Mouse (Mus musculus): ENCODE measurements around the gene Cul9. TPM values are rescaled to one million over a fixed set of nuclear protein-coding genes. Genes with fewer than 3 reads are reported as not detected.
"Not testable (repeated sequence)": the region's sequence is repeated elsewhere in the genome, so short reads cannot be mapped to it uniquely, and the experiment has no call there.

The Cul9 gene
- polyA plus RNA-seq, 1 experiment from 2014 or later, result 6.5 TPM

- H3K27me3 ChIP-seq (ENCODE audit: insufficient read depth, low read length), result no peaks in the 10 kb centered on the region
- DNase-seq (ENCODE audit: low spot score) (peak; percentile 57), ATAC-seq (replicated peaks; ENCODE audit: low FRiP score, low read depth) (peak; percentile 85)
- H3K9me3 ChIP-seq (replicated peaks; ENCODE audit: low read length), result no peaks in the 10 kb centered on the region
- no peak overlapping the region for H3K4me3 ChIP-seq (replicated peaks; ENCODE audit: low read depth, low read length)
- H3K4me1 ChIP-seq (replicated peaks; ENCODE audit: insufficient read depth, low read length), result no peaks in the 10 kb centered on the region
- no peak overlapping the region for H3K27ac ChIP-seq
- WGBS, result 49% methylated on average over 14 of the region's 14 CpGs
- H3K9ac ChIP-seq (ENCODE audit: low read depth, low read length), result no peak overlapping the region
- no peak overlapping the region for H3K4me2 ChIP-seq (ENCODE audit: low read length)
- TF ChIP-seq CTCF (IDR thresholded peaks at IDR 0.05; ENCODE audit: low read depth), result no peak
- no peaks in the 10 kb centered on the region for H3K36me3 ChIP-seq (ENCODE audit: insufficient read depth, low read length)
Observed at GRCm38 (mm10) chr17:46503847-46504638, 42.1 kb downstream of the Cul9 start.

GRCm38 (mm10) chr17:46502775-46503174 is 43.4 kb downstream of the Cul9 start:
- Histone ChIP-seq H3K4me1 (replicated peaks; ENCODE audit: insufficient read depth, low read length) (no peaks in the 10 kb centered on the region), H3K27me3 (ENCODE audit: insufficient read depth, low read length) (no peaks in the 10 kb centered on the region), H3K9ac (ENCODE audit: low read depth, low read length) (no peak overlapping the region), H3K4me2 (ENCODE audit: low read length) (no peak overlapping the region), H3K36me3 (ENCODE audit: insufficient read depth, low read length) (no peaks in the 10 kb centered on the region), H3K9me3 (replicated peaks; ENCODE audit: low read length) (no peaks in the 10 kb centered on the region), H3K4me3 (replicated peaks; ENCODE audit: low read depth, low read length) (no peak overlapping the region), H3K27ac (no peak overlapping the region)
- TF ChIP-seq CTCF (IDR thresholded peaks at IDR 0.05; ENCODE audit: low read depth), result no peak
- ATAC-seq (replicated peaks; ENCODE audit: low FRiP score, low read depth) (no peak), DNase-seq (ENCODE audit: low spot score) (no peak)
- WGBS, result 74% methylated on average over 2 of the region's 2 CpGs

GRCm38 (mm10) chr17:46497956-46498355 is 48.2 kb downstream of the Cul9 start:
- no peaks in the 10 kb centered on the region for H3K27me3 ChIP-seq (ENCODE audit: insufficient read depth, low read length)
- no peak overlapping the region for H3K27ac ChIP-seq
- no peak for ATAC-seq (replicated peaks; ENCODE audit: low FRiP score, low read depth)
- no peak for DNase-seq (ENCODE audit: low spot score)
- H3K36me3 ChIP-seq (ENCODE audit: insufficient read depth, low read length), result no peaks in the 10 kb centered on the region
- TF ChIP-seq CTCF (IDR thresholded peaks at IDR 0.05; ENCODE audit: low read depth), result no peak
- H3K9me3 ChIP-seq (replicated peaks; ENCODE audit: low read length), result no peaks in the 10 kb centered on the region
- H3K4me2 ChIP-seq (ENCODE audit: low read length), result no peak overlapping the region
- WGBS, result 57% methylated on average over 8 of the region's 8 CpGs
- peaks cover 5% of the 10 kb centered on the region for H3K4me1 ChIP-seq (replicated peaks; ENCODE audit: insufficient read depth, low read length)
- no peak overlapping the region for H3K9ac ChIP-seq (ENCODE audit: low read depth, low read length)
- H3K4me3 ChIP-seq (replicated peaks; ENCODE audit: low read depth, low read length), result no peak overlapping the region

- H3K9me3 ChIP-seq (replicated peaks; ENCODE audit: low read length), result no peaks in the 10 kb centered on the region
- H3K27me3 ChIP-seq (ENCODE audit: insufficient read depth, low read length), result no peaks in the 10 kb centered on the region
- H3K36me3 ChIP-seq (ENCODE audit: insufficient read depth, low read length), result no peaks in the 10 kb centered on the region
- H3K4me3 ChIP-seq (replicated peaks; ENCODE audit: low read depth, low read length), result peak within 1 kb of the TSS; percentile 44
- H3K4me1 ChIP-seq (replicated peaks; ENCODE audit: insufficient read depth, low read length), result peaks cover 5% of the 10 kb centered on the region
- peak within 1 kb of the TSS; percentile 60 for H3K9ac ChIP-seq (ENCODE audit: low read depth, low read length)
- WGBS, result 0% methylated on average over 42 of the region's 44 CpGs
- DNase-seq (ENCODE audit: low spot score), result peak; percentile 94
- peak; percentile 85 for ATAC-seq (replicated peaks; ENCODE audit: low FRiP score, low read depth)
- no peak within 1 kb of the TSS for H3K27ac ChIP-seq
- TF ChIP-seq CTCF (IDR thresholded peaks at IDR 0.05; ENCODE audit: low read depth), result no peak
- peak within 1 kb of the TSS; percentile 83 for H3K4me2 ChIP-seq (ENCODE audit: low read length)
Observed at GRCm38 (mm10) chr17:46496623-46497434, 49.4 kb downstream of the Cul9 start, which contains the start of gene Dnph1. Dnph1 (plus strand) TSS chr17:46496711.

GRCm38 (mm10) chr17:46496081-46496480 is 50.1 kb downstream of the Cul9 start:
- not testable (repeated sequence) for H3K9me3 ChIP-seq (replicated peaks; ENCODE audit: low read length); H3K9ac ChIP-seq (ENCODE audit: low read depth, low read length); H3K4me3 ChIP-seq (replicated peaks; ENCODE audit: low read depth, low read length); ATAC-seq (replicated peaks; ENCODE audit: low FRiP score, low read depth); H3K4me1 ChIP-seq (replicated peaks; ENCODE audit: insufficient read depth, low read length); H3K27ac ChIP-seq; H3K4me2 ChIP-seq (ENCODE audit: low read length); DNase-seq (ENCODE audit: low spot score); H3K36me3 ChIP-seq (ENCODE audit: insufficient read depth, low read length); H3K27me3 ChIP-seq (ENCODE audit: insufficient read depth, low read length)

GRCm38 (mm10) chr17:46495486-46495885 is 50.7 kb downstream of the Cul9 start:
- no peaks in the 10 kb centered on the region for H3K36me3 ChIP-seq (ENCODE audit: insufficient read depth, low read length)
- TF ChIP-seq CTCF (IDR thresholded peaks at IDR 0.05; ENCODE audit: low read depth), result no peak
- H3K4me2 ChIP-seq (ENCODE audit: low read length), result no peak overlapping the region
- H3K4me3 ChIP-seq (replicated peaks; ENCODE audit: low read depth, low read length), result no peak overlapping the region
- H3K27me3 ChIP-seq (ENCODE audit: insufficient read depth, low read length), result no peaks in the 10 kb centered on the region
- no peaks in the 10 kb centered on the region for H3K9me3 ChIP-seq (replicated peaks; ENCODE audit: low read length)
- 48% methylated on average over 5 of the region's 5 CpGs for WGBS
- no peak for DNase-seq (ENCODE audit: low spot score)
- H3K9ac ChIP-seq (ENCODE audit: low read depth, low read length), result no peak overlapping the region
- no peak for ATAC-seq (replicated peaks; ENCODE audit: low FRiP score, low read depth)
- H3K4me1 ChIP-seq (replicated peaks; ENCODE audit: insufficient read depth, low read length), result peaks cover 5% of the 10 kb centered on the region
- H3K27ac ChIP-seq, result no peak overlapping the region
